Mouse (Mus musculus) frontal cortex, postnatal 10 days (tissue): ENCODE data around the gene Ctxn1.
A peak's percentile ranks its signal among the peaks of the same experiment; 100 is the strongest.
"Not testable (repeated sequence)": the region's sequence is repeated elsewhere in the genome, so short reads cannot be mapped to it uniquely, and the experiment has no call there.

Experiments
- DNase-seq, 2 experiments: peaks; one replicate each; pipeline ENCODE4 v3.0.0; 2022; ENCODE audit warnings: low spot score in 2 of 2, mixed read lengths in 1 of 2

Gene Ctxn1

GRCm38 (mm10) chr8:4259125-4259804 lies at the start of gene Ctxn1:
Gene Ctxn1 (minus strand): TSS chr8:4259274.
- DNase-seq: peak; percentile 90 to 92

- no peak for DNase-seq
Measured at GRCm38 (mm10) chr8:4305838-4306237, 46.8 kb upstream of the Ctxn1 start.

GRCm38 (mm10) chr8:4304124-4304547 lies 45.1 kb upstream of the Ctxn1 start:
- DNase-seq: no peak

- no peak for DNase-seq
Measured at GRCm38 (mm10) chr8:4297822-4298221, 38.7 kb upstream of the Ctxn1 start.

- DNase-seq: no peak
Measured at GRCm38 (mm10) chr8:4292738-4293137, 33.7 kb upstream of the Ctxn1 start.

- DNase-seq: no peak
Measured at GRCm38 (mm10) chr8:4276111-4276465, 17.0 kb upstream of the Ctxn1 start.

GRCm38 (mm10) chr8:4275275-4276110 lies 16.4 kb upstream of the Ctxn1 start, which contains the start of gene Timm44:
Gene Timm44 (minus strand): TSS chr8:4275913.
- peak; percentile 96 to 98 for DNase-seq

GRCm38 (mm10) chr8:4269609-4270008 lies 10.5 kb upstream of the Ctxn1 start:
- no peak for DNase-seq

- DNase-seq: no peak
Measured at GRCm38 (mm10) chr8:4267627-4268026, 8.6 kb upstream of the Ctxn1 start.

GRCm38 (mm10) chr8:4265160-4265914 lies 6.3 kb upstream of the Ctxn1 start:
- DNase-seq: no peak

- DNase-seq: no peak
Measured at GRCm38 (mm10) chr8:4263105-4263791, 4.2 kb upstream of the Ctxn1 start.

GRCm38 (mm10) chr8:4259805-4260170 lies 714 bp upstream of the Ctxn1 start:
- peak in 1 of 2 experiments; percentile 17 for DNase-seq

- peak; percentile 55 to 63 for DNase-seq
Measured at GRCm38 (mm10) chr8:4258678-4259077, 396 bp downstream of the Ctxn1 start.

GRCm38 (mm10) chr8:4258233-4258632 lies 841 bp downstream of the Ctxn1 start:
- peak; percentile 78 to 86 for DNase-seq

GRCm38 (mm10) chr8:4257350-4257749 lies 1.7 kb downstream of the Ctxn1 start:
- DNase-seq: no peak

- peak; percentile 77 to 81 for DNase-seq
Measured at GRCm38 (mm10) chr8:4256911-4257310, 2.2 kb downstream of the Ctxn1 start.

GRCm38 (mm10) chr8:4255471-4255870 lies 3.6 kb downstream of the Ctxn1 start:
- not testable (repeated sequence) for DNase-seq

- DNase-seq: peak; percentile 67 to 70
Measured at GRCm38 (mm10) chr8:4254001-4254400, 5.1 kb downstream of the Ctxn1 start.

GRCm38 (mm10) chr8:4252934-4253841 lies 5.9 kb downstream of the Ctxn1 start, which contains the start of gene Snapc2:
Gene Snapc2 (plus strand): TSS chr8:4253080.
- DNase-seq: peak; percentile 90 to 95

- peak in 1 of 2 experiments; percentile 14 for DNase-seq
Measured at GRCm38 (mm10) chr8:4252116-4252760, 6.8 kb downstream of the Ctxn1 start.
